Mouse (Mus musculus): Measurements from ENCODE around the gene Arid3a.

DNA sequence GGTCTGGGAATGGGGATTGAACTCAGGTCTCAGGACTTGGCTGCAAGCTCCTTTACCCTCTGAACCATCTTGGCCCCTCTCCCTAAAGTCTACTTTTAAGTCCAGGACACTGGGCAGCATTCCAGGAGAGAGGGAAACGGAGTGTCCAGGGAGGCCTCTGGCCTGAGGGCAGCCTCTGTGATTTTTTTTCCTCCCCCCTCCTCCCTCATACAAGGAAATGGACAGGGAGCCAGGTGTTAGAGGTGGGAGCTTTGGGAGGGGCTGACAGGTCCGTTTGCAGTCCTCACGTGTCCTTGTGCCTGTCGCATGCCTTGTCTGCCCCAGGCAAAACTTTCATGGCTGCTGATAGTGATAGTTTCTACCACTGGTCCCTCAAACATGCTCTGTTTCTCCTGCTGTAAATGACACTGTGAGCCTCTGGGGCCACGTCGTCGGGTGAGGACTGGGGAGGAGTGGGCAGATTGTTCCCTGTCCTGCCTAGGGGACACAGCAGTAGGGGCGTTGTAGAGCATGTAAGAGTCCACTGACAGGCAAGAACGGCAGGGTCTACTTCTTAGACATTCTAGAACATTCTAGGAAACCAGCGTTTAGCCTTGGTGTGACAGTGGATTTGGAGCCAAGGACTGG lies 9.6 kb downstream of the Arid3a start:
- TF ChIP-seq ZC3H11A (IDR thresholded peaks at IDR 0.05; ENCODE audit: borderline replicate concordance, low read depth, low read length) (no peak), MAFK (IDR thresholded peaks at IDR 0.05; ENCODE audit: insufficient read depth, low read depth, low read length) (no peak), ZNF384 (IDR thresholded peaks at IDR 0.05; ENCODE audit: low read depth, low read length) (no peak)
